Mouse (Mus musculus): ENCODE data around the gene Atf6b.

DNA sequence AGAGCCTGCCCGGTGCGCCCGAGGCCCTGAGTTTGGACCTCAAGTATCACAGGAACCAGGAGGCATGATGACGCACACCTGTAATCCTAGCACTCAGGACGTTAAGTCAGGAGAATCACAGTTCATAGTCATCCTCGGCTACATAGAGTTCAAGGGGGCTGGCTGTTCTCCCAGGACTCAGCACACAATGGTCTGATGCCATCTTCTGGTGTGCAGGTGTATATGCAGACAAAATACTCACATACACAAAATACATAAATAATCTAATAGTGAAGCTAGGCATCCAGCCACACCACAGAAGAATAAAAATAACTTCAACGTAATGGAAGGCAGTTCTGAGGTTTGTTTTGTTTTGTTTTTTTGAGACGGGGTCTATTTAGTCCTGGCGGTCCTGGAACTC, 23.8 kb upstream of the Atf6b start:
- TF ChIP-seq POLR2A (IDR thresholded peaks at IDR 0.05; ENCODE audit: control insufficient read depth, low read depth, low read length) (no peak), CTCF (IDR thresholded peaks at IDR 0.05; ENCODE audit: control insufficient read depth, insufficient read depth, insufficient replicate concordance, low read depth, low read length) (no peak)
